Mouse (Mus musculus) thymus, adult 2 months (tissue): ENCODE data around the gene Kri1.

Experiments
- CTCF ChIP-seq: fragments of 200-500 bp; IDR thresholded peaks from 2 replicates; pipeline ENCODE4 v1.5.1; 2012; ENCODE audit warnings: mild to moderate bottlenecking, control low read depth, low read length, moderate library complexity, borderline replicate concordance; ENCODE audit not compliant: control insufficient read depth, poor library complexity, insufficient read depth; ENCODE audit errors: extremely low read depth
- POLR2A ChIP-seq: fragments of 200-500 bp; IDR thresholded peaks from 2 replicates; pipeline ENCODE4 v1.6.1; 2012; ENCODE audit warnings: mild to moderate bottlenecking, low read length, control low read depth, moderate library complexity; ENCODE audit not compliant: control insufficient read depth, poor library complexity, insufficient read depth; ENCODE audit errors: extremely low read depth

GRCm38 (mm10) chr9:21305065-21305464, 17.3 kb upstream of the Kri1 start:
- no peak for TF ChIP-seq POLR2A
- no peak for TF ChIP-seq CTCF
